Mouse (Mus musculus): ENCODE results near the gene Tesc.

Gene Tesc

DNA sequence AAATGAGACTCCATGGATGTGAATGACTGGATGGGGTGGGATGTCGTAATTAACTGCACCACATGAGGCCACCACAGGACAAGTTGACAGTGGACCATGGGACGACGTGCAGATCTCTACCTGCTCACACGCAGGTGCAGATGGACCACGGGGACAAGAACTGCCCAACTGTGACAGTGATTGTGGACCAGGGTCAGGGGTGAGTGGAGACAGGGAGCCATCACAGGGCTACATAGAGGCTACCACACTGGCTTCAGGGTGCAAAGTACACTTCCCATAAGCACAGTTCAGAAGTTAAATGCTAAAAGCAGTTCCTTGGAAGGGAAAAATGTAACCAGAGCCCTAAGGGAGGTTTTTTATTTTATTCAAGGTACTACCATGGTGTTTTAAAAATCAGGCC lies 44.2 kb downstream of the Tesc start:
- DNase-seq (ENCODE audit: low read depth in 1 of 2, low spot score in 2 of 2) = no peak

DNA sequence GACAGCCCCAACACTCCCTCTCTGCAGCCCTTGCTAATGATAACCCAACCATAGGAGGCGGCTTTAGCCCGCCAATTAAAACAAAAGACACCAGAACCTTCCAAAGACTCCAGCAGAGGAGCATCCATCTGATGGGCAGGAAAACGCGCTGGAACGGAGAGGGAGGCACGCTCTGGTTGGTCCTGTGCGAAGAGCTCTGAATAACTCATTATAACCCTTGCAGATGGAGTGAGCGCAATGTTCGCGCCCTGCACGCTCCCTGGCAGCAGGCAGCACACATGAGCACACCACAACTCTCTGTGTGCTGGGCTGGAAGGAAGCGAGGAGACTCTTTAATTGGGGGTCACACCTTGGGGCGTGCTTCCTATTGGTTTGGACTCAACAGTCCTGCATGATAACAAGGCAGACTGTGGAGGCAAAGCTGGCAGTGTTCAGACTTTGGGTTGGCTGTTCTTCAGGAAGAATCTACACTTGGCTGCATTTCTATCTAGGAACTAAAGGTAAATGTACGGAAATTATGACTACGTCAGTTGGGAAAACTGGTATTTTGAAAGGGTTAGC lies 45.8 kb downstream of the Tesc start:
- no peak for DNase-seq (ENCODE audit: low read depth in 1 of 2, low spot score in 2 of 2)

DNA sequence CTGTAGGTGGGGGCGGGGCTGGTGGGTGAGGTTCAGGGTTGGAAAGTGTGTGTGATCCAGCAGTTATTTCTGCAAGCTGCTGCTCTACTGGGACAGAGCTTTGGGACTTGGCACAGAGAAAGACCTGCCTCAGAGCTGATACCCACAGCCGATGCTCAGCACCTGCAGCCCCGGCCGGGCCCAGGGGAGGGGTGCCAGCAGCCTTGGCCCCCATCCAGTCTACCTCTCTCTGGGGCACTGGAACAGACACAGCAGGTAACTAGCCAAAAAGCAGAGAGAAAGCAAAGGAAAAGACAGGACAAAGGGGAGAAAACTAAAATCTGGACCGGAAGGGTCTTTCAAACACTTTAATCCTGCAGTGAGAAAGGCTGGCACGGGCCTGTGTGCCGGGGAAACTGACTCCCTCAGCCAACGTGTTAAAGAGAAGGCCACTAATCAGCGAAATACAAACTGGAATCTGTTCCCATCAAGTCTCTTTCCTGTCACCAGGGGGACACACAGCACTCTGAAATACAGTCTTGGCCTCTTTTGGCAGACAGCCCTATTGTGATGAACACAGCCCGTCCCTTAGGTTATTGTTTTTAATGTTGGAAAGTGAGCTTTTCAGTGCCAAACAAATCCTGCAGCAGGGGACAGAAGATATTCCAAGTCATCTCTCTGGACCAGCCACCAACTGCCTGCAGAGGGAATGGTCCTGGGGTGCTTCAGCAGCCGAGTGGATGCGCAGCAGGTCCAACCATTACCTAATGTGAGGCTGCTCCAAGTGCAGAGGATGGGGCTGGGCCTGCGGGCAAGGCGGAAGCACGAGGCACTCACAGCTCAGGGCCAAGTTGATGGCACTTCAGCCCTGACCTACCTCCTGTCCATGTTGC lies 49.4 kb downstream of the Tesc start:
- no peak for DNase-seq (ENCODE audit: low read depth in 1 of 2, low spot score in 2 of 2)

DNA sequence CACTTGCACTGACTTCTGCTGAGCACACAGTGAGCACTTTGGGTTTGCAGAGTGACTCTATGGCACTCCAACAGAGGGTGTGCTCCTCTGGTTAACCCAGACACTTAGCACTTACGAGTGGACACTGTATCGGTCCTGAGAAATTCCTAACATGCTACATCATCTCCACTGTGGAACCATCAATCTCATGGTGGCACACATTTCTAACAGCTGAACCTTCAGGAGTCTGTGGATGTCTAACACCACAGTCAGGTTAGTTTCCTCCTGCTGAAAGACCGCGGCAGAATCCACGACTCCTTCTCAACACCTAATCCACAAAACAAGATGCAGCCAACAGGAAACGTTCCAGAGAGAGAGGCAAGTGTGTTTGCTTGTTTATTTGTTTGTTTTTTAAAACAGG lies 51.0 kb downstream of the Tesc start:
- DNase-seq (ENCODE audit: low read depth in 1 of 2, low spot score in 2 of 2) = no peak

DNA sequence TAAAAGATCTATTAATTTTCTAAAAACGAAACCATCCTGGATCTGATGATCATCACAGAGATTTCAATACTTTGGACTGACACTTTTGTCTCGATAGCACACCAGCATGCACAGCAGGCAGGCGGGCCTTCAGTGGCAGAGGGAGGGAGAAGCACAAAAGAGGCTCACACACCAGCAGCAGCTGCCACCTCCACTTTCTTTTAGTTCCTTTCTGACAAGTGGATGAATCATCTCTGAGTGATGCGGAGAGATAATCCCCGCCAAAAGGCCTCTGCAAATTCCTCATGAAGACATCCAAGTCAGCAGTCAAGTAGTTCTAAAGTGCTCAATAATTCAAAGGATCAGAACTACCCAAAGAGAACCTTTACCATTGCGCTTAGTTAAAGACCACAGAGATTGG lies 51.8 kb downstream of the Tesc start:
- no peak for DNase-seq (ENCODE audit: low read depth in 1 of 2, low spot score in 2 of 2)

DNA sequence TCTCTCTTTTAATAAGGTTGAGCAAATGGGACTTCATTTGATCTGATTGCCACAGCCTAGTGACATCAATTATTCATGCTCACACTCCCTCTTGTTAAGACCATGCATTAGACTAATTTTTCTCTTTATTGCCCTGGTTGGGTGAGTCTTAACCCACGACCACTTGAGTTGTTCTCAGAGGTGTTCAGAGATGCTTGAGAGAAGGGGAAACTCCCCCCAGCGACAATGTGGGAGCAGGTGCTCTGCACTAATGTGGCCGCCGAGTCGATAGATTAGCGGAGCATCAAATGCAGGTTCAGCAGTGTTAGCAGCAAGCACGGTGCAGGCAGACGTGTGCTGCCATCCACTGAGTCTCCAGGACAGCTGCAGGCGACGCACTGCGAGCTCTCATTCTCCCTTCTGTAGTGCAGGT lies 52.3 kb downstream of the Tesc start:
- no peak for DNase-seq (ENCODE audit: low read depth in 1 of 2, low spot score in 2 of 2)

DNA sequence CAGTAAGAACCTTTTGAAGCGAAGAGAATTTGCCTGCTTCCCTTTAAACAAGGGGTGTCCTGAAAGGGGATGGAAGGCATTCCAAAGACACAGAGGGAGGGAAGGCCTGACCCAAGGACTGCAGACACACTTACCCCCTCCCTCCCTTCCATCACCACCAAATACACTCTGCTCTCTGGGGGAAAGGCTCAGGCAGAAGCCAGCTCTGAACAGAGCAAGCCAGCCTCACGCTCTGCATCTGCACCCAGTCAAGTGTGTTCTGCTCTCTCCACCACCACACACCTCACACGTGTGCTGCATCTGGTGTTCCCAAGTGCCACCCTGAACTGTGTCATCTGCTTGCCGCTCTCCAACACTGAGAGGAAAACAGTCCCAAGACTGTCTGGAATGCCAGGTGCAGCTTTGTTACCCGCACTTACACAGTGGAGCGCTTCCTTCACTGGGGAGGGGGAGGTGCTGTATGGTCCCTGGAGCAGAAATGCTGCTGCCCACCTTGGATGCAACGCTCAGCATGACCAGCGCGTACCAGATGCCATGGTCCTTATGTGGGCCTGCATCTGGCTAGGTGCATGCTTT lies 53.9 kb downstream of the Tesc start:
- DNase-seq (ENCODE audit: low read depth in 1 of 2, low spot score in 2 of 2) = no peak

DNA sequence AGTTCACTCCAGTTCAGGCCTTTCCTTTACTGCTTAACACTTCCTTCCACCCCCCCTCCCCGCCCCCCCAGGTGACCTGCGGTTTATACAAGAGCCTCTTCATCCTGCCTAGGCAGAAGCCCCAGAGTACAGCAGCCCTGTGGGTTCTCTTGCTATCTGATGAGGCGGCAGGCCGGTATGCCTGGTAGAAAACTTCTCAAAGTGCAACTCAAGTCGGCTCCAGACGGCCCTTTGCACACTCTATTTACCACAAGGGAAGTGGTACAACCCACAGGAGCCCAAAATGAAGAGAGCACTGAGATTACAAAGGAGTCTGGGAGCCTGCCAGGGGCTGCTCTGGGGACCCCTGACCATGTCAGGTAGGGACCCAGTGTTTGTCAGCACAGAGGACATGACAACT lies 54.5 kb downstream of the Tesc start:
- DNase-seq (ENCODE audit: low read depth in 1 of 2, low spot score in 2 of 2) = no peak

DNA sequence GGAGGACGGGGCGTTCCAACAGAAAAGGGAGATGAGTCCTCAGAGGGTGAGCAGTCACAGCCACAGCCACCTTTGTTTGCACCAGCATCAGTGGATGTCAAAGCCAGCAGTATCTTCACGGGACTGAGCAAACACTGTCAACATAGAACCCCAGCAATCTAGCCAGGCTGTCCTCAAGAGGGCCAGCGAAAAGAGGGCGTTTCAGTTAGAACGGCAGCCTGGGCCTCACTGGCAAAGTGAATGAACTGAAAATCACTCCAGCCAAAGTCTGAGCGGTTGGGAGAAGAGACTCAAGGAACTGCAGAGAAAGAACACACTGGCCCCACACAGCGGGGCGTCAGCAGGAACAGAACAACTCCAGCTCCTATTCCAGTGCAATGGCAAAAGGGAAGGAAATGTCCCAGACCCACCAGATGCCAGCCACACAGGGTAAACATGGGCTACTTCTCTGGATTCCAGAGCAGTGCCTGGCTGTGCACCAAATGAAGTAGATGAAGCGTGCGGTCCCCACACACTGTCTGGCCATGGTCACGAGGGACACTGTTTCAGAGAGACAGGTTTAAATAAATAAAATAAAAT lies 55.6 kb downstream of the Tesc start:
- no peak for DNase-seq (ENCODE audit: low read depth in 1 of 2, low spot score in 2 of 2)

DNA sequence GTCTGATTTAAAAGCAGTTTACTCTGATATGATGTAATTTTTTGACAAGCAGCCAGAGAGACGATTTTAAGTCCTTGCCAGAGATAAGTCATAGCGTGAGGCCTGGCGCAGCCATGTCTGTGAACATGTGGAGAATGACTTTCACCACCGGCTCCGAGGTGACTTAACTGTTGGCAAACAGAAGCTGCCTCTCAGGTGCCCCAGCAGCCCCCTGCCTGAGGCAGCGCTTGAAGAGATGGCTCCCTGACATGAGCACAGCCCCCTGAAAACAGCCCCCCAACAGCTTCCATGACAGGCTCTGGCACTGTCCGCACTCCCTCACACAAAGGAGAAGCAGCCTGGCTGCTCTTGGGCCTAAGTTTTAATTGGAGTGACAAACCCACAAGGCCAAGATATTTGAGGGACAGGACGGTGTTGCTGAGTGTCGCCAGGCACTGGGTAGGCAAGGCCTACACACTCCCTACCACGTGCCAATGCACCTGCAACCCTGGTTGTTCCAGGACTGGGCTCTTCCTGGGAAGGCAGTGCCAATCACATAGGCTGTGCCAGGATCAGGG lies 56.7 kb downstream of the Tesc start:
- DNase-seq (ENCODE audit: low read depth in 1 of 2, low spot score in 2 of 2) = no peak

DNA sequence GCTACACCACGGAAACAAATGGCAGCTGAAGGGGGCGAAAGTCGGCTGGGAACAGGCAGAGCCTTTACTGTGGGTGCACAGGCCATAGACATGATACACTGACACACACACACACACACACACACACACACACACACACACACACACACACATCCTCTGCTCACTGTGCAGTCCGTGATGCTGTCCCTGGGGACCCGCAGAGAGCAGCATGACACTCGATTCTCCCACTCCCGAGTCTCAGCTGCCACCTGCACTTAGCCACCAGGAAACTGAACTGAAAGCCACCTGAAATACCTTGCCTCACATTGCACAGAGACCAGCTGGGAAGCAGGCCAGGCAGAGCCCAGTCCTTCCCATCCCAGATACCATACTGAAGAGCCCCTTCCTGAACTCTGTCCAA lies 57.8 kb downstream of the Tesc start:
- no peak for DNase-seq (ENCODE audit: low read depth in 1 of 2, low spot score in 2 of 2)

DNA sequence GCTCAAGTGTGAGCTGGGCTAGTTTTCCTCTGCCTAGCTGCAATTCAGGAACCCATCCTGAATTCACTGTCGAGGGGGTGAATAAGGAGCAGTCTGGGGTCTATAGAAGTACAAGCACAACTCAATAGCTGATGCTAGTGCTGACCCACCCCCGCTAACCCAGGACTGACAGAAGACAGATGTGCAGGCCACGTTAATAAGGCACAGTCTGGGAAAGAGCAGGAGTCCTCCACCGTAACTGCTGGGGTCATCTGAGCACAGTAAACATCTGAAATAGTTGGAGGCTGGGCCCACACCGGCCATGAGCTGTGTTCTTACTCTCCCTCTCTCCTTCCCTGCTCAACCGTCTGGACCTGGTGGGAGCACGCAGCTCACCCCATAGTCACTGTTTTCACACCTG lies 59.4 kb downstream of the Tesc start:
- DNase-seq (ENCODE audit: low read depth in 1 of 2, low spot score in 2 of 2) = no peak

DNA sequence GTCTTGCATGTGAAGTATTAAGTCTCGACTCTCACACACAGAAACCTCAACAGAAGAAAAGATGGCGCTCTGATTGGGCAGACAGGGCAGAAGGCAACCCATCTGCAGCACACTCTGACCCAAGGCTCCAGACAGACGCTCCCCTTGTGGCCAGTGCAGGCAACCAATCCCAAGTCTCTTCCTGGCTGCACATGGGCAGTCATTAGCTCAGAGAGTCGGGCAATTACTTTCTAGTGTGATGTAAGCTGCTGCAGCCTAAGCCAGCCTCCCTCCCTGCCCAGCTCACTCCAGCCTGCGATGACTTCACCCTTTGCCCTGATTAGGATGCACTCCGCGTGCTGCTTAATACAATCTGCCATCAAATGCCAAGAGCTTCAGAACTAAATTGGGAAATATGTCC lies 61.6 kb downstream of the Tesc start:
- DNase-seq (ENCODE audit: low read depth in 1 of 2, low spot score in 2 of 2) = no peak

DNA sequence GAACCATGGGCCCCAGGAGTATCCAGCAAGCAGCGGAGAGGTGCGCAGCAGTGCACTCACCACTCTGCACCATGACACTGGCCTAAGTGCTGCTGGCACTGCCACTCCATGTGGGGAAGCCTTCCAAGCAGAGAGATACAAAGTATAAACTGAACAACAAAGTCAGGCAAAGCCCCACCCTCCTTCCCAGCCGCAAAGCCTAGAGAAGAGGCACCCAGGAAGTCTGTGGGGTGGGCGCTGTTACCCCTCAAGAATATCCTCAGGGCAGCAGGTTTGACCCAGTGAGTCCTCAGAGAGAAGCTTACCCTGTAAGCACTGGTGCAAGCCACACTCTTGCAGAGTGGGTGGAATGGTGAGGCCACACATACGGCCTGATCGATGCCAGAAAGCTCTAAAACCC lies 62.6 kb downstream of the Tesc start:
- DNase-seq (ENCODE audit: low read depth in 1 of 2, low spot score in 2 of 2) = no peak

DNA sequence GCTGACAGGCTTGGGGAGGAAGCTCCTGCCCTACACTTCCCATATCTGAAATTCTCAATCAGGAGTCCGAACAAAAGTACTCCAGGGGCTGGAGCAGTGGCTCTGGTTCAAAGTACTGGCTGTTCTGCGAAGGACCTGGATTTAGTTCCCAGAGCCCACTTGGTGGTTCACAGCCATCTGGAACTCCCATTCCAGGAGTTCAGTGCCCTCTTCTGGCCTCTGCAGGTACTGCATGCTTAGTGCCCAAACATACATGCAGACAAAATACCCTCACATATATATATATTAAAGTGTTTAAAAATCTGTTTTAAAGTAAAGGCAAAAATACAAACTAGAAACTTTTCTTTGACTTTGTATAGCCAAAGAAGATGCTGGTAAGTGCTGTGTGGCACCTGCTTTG lies 63.3 kb downstream of the Tesc start:
- DNase-seq (ENCODE audit: low read depth in 1 of 2, low spot score in 2 of 2) = no peak

DNA sequence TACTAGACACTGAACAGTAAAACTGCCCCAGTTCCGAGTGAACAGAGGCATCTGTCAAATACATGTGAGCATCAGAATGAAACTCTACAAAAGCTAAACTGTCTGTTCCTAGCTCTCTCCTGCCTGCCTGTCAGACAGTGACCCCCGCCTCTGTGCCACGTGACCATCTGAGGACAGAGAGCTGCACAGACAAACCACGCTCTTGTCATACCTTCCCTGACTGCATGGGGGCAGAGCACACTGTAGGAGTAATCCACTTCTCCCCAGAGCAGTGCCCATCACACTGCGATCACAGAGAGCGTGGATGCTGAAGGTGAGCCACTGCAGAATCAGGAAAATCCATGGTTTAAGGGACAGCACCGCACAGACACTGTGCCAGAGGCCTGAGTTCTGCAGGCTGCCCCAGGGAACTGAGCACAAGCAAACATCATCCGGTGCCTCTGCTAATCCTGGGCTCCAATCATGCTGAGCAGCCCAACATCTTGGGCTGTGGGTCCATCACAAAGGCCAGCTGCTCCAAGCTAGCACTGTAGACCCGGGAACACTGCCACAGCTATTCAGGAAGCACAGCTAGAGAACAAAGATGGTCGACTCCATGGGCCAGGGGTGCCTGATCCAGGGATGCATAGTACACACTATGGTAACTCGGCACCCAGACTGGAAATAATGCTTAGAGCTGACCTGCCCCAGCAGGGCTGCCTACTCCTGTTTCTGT lies 65.9 kb downstream of the Tesc start:
- no peak for DNase-seq (ENCODE audit: low read depth in 1 of 2, low spot score in 2 of 2)

DNA sequence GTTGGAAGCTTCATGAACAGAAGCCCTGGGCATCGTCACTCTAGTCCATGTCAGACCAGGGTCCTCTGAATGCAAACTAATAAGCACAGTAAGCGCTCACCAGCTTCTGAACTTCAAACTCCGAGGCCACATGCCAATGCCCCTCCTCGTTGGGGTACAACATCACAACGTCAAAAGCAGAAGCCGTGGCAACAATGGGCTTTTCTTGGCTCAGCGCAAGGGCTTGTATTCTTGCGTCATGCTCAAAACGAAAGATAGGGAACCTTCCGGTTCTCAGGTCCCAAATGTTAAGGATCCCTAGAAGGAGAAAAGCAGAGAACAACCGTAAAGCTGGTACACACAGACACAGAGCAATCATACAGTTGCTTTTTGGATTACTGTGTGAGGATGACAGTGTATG lies 67.9 kb downstream of the Tesc start:
- no peak for DNase-seq (ENCODE audit: low read depth in 1 of 2, low spot score in 2 of 2)

DNA sequence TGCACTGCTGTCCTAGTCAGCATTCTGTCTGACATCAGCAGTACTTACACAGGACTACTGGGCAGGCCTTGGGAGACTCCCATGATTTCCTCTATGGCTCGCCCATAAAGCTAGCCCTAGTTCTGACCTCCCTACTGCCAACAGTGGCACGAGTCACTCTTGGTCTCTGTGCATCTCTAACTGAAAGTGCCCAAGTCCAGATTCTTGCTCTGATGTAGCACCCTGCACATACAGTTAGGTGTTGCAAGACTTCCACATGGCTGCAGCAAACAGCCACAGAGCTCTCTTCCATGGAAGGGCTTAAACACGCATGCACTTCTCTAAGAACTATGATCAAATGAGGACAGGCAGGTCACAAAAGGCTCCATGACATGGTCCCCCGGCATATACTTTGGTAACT lies 68.3 kb downstream of the Tesc start:
- no peak for DNase-seq (ENCODE audit: low read depth in 1 of 2, low spot score in 2 of 2)

DNA sequence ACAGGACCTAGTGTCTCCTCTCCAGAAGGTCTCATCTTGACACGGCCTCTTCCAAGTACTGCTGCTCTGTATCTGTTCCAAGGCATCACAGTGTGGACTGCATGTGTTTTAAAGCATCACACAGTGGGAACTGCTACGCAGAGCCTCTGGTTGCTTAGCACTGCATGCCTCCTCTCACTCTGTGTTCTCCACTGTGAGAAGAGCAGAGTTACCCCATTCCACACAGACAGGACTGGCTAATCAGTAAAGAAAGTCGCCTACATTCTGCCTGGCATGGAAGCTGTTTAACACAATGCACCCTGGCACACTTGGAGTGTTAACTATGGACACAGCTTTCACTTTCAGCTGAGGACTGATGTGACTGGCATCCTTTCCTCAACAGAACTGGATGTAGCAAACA lies 68.8 kb downstream of the Tesc start:
- DNase-seq (ENCODE audit: low read depth in 1 of 2, low spot score in 2 of 2) = no peak

DNA sequence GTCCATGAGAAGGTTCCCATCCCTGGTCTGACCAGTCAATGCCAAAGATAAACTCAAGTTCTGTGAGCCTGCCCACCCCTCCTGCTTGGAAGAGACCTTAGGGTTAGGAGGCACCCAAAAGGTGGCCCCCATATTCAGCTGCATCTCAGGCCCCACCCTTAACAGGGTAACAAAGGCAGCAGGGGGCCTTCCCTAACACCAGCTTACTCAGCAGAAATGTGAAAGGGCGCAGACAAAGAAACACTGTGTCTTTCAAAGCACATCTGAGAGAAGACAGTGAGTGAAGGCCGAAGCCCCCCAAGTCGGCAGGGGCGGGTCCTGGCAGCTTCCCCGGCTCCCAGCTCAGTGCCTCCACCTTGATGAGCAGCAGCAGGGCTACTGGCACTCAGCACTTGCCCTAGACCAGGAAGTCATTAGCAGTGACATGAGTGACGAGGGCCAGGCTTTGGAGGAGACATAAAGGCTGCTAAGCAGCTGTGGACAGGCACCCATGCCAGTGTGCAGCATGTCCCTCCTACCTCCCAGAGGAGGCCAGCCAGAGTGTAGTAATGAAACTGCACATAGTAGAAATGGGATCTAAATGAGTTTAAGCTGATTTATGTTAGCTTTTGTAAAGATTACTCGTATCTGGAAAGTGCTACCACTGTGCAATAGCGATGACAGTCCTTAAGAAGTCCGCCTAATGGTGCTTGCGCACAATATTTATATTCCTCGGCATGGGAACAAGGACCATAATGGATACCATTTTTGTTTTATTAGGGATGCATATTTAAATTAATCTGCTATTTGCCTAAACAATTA lies 71.7 kb downstream of the Tesc start:
- DNase-seq (ENCODE audit: low read depth in 1 of 2, low spot score in 2 of 2) = no peak
